Mouse (Mus musculus): ENCODE data around the gene Xlr5c.
"Not testable (repeated sequence)": the region's sequence is repeated elsewhere in the genome, so short reads cannot be mapped to it uniquely, and the experiment has no call there.

Xlr5c gene

GRCm38 (mm10) chrX:73292876-73293275 lies at the start of gene Xlr5c, which contains the start of gene Xlr5a:
Gene Xlr5c (minus strand): TSS chrX:73292976.
Gene Xlr5a (minus strand): TSS chrX:73292976.
- DNase-seq (ENCODE audit: low spot score in 2 of 2), result not testable (repeated sequence)

GRCm38 (mm10) chrX:73342483-73342895 lies 49.7 kb upstream of the Xlr5c start, which contains the start of gene Zfp275:
Gene Zfp275 (plus strand): TSS chrX:73342621.
- DNase-seq (ENCODE audit: low spot score in 2 of 2), result peak; percentile 73 to 79

GRCm38 (mm10) chrX:73342068-73342467 lies 49.3 kb upstream of the Xlr5c start:
- no peak for DNase-seq (ENCODE audit: low spot score in 2 of 2)

GRCm38 (mm10) chrX:73341473-73341872 lies 48.7 kb upstream of the Xlr5c start:
- no peak for DNase-seq (ENCODE audit: low spot score in 2 of 2)

DNA sequence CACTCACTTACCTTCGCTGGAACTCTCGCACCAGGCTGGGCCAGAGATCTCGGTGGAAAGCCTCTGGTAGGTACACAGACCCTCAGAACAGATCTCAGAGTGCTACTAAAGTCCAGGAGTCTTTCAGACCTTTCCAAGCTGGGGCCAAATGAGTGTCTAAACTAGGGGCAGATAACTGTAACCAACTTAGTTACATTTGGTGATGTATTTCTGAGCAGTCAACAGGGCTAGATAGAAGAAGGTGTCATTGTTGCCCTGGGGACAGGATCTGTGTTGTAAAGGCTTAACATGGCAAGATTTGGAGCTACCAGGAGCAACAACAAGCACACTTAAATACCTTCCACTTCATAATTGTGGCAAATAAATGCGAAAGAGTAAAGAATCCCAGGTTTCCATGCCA lies 44.0 kb upstream of the Xlr5c start, which contains the start of gene Gm45015:
Gene Gm45015 (minus strand): TSS at position 101 of the 400 bp plus-strand sequence.
- DNase-seq (ENCODE audit: low spot score in 2 of 2), result no peak

DNA sequence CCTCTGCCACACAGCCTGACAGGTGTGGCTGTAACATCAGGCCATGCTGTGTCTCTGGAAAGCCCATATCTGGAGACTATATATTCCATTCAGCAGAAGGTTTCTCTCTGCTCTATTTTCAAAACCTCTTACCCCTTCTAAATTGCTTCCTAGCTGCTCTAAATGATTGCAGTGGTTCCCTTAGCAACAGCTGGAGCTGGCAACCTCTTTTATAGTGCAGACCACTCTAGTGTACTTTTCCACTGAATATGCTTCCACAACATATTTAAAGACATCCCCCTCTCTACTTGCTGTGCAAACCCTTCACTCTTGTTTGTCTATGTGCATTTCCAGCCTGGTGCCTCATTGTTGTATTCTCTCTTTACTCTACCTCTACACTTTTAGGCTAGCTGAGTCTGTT lies 40.8 kb upstream of the Xlr5c start:
- no peak for DNase-seq (ENCODE audit: low spot score in 2 of 2)

DNA sequence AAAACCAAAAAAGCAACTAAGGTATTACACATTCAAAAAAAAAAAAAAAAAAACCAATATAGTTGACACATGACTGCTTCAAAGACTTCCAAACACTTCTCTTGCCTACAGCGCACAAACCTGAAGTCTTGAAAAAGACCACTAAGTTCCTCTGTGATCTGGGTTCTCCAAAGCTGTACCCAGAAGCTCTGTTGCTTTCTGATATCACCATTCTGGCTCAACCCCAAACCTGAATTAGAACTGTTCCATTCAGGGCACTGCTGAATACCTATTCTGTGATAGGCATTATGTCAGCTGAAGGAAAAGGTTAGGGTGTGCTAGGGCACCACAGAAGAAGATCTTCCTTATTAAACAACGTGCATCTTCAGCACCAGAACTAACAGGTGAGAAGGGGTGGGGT lies 34.4 kb upstream of the Xlr5c start:
- no peak for DNase-seq (ENCODE audit: low spot score in 2 of 2)

GRCm38 (mm10) chrX:73321029-73321428 lies 28.3 kb upstream of the Xlr5c start:
- no peak for DNase-seq (ENCODE audit: low spot score in 2 of 2)

- peak in 1 of 2 experiments; percentile 1 for DNase-seq (ENCODE audit: low spot score in 2 of 2)
These were observed 19.7 kb upstream of the Xlr5c start for GRCm38 (mm10) chrX:73312522-73312921.

GRCm38 (mm10) chrX:73295745-73296144 lies 3.0 kb upstream of the Xlr5c start:
- DNase-seq (ENCODE audit: low spot score in 2 of 2), result not testable (repeated sequence)

DNA sequence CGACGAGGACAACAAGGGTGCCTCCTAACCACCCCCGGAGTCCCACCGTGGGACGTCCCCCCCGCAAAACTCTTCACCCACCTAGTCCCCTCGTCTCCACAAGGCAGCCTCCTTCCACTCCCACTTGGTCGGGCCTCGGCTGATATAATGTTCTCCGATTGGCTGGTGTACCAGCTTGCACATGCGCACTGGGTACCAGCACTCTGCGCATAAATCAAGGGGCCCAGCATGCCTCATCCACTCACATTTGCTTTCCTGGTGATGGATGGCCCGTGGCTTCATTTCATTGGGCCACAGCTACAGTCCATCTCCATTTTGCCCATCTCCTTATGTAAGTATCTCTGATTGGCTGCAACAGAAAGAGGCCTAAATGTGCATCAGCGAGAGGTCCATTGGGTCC lies 27.5 kb downstream of the Xlr5c start, which contains the start of gene Xlr3c:
Gene Xlr3c (minus strand): TSS at position 121 of the 400 bp plus-strand sequence.
- DNase-seq (ENCODE audit: low spot score in 2 of 2), result not testable (repeated sequence)

GRCm38 (mm10) chrX:73262428-73262827 lies 30.3 kb downstream of the Xlr5c start:
- DNase-seq (ENCODE audit: low spot score in 2 of 2), result not testable (repeated sequence)

- peak in 1 of 2 experiments; percentile 7 for DNase-seq (ENCODE audit: low spot score in 2 of 2)
These were observed 49.9 kb downstream of the Xlr5c start, which contains the start of gene Xlr4c for GRCm38 (mm10) chrX:73242821-73243325. Gene Xlr4c (minus strand): TSS chrX:73243130.

Data from spleen, postnatal 36 days (tissue).